Mouse (Mus musculus) small intestine, adult 2 months (tissue): ENCODE data around the gene Rfwd3.

Experiments used
- CTCF ChIP-seq: fragments of 200-500 bp; IDR thresholded peaks from 2 replicates; pipeline ENCODE4 v1.5.1; 2012; ENCODE audit warnings: low read depth, mild to moderate bottlenecking, control low read depth, inconsistent platforms, low read length, moderate library complexity, mixed read lengths; ENCODE audit not compliant: insufficient replicate concordance, insufficient read length; ENCODE audit errors: extremely low read depth
- POLR2A ChIP-seq: fragments of 200-500 bp; IDR thresholded peaks from 2 replicates; pipeline ENCODE4 v1.6.1; 2012; ENCODE audit warnings: low read depth, mild to moderate bottlenecking, control low read depth, inconsistent platforms, low read length, moderate library complexity

DNA sequence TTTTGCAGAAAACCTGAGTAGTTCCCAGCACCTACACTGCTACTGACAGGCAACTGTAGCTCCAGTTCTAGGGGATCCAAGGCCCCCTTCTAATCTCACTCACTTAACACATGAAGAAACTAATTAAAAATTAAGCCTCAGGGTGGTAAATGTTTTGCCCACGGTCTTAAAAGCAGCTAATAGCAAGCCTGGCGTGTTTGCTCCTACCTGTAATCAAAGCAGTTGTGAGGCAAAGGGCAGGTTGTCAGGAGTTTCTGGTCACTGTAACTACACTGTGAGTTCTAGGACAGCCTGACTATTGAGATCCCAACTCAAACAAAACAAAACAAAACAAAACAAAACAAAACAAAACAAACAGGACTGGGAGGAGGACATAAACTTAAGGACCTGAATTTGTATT lies 49.9 kb downstream of the Rfwd3 start:
- no peak for TF ChIP-seq CTCF
- TF ChIP-seq POLR2A = no peak
